Mouse (Mus musculus) myocyte (in vitro differentiated cells): ENCODE data around the gene 2210408I21Rik. TPM values are rescaled to one million over a fixed set of nuclear protein-coding genes. Genes with fewer than 3 reads are reported as not detected.

Experiments used
- H3K27me3 ChIP-seq: one replicate; pipeline ENCODE4 v1.6.1; 2011; ENCODE audit not compliant: control insufficient read depth, insufficient read depth, insufficient read length
- H3K36me3 ChIP-seq: one replicate; pipeline ENCODE4 v1.6.1; 2011; ENCODE audit not compliant: control insufficient read depth, insufficient read depth
- H3K4me2 ChIP-seq: one replicate; pipeline ENCODE4 v1.6.1; 2011; ENCODE audit warnings: low read depth, control low read depth
- H3K4me3 ChIP-seq: one replicate; pipeline ENCODE4 v1.5.1; 2011; ENCODE audit warnings: mild to moderate bottlenecking, control low read depth, moderate library complexity
- H3K79me2 ChIP-seq: one replicate; pipeline ENCODE4 v1.6.1; 2011; ENCODE audit not compliant: control insufficient read depth, insufficient read depth
- H3ac ChIP-seq: one replicate; pipeline ENCODE4 v1.6.1; 2011; ENCODE audit not compliant: control insufficient read depth, insufficient read length
- CEBPB ChIP-seq: IDR thresholded peaks from 2 replicates; pipeline ENCODE4 v1.6.1; 2011; ENCODE audit warnings: mild to moderate bottlenecking, moderate library complexity; ENCODE audit not compliant: poor library complexity, insufficient read depth, severe bottlenecking
- E2F4 ChIP-seq: IDR thresholded peaks from one replicate; pipeline ENCODE4 v1.6.1; 2011; ENCODE audit warnings: mild to moderate bottlenecking, control low read depth, moderate library complexity; ENCODE audit not compliant: insufficient read depth
- MAX ChIP-seq: IDR thresholded peaks from one replicate; pipeline ENCODE4 v1.6.1; 2011; ENCODE audit warnings: low read depth, mild to moderate bottlenecking, control low read depth
- MYOD1 ChIP-seq, 3 experiments: IDR thresholded peaks; one replicate each; pipeline ENCODE4 v1.6.1; 2011; ENCODE audit warnings: control low read depth in 2 of 3, low read depth in 2 of 3, mild to moderate bottlenecking in 2 of 3, moderate library complexity in 1 of 3; ENCODE audit not compliant: insufficient read length in 2 of 3, control insufficient read depth in 1 of 3
- MYOG ChIP-seq, 3 experiments: IDR thresholded peaks; one replicate each; pipeline ENCODE4 v1.6.1; 2011; ENCODE audit warnings: control low read depth in 2 of 3, low read depth in 2 of 3, mild to moderate bottlenecking in 2 of 3; ENCODE audit not compliant: insufficient read length in 2 of 3, control insufficient read depth in 1 of 3, insufficient read depth in 1 of 3
- POLR2A ChIP-seq: IDR thresholded peaks from one replicate; pipeline ENCODE4 v1.6.1; 2011; ENCODE audit warnings: low read depth, mild to moderate bottlenecking, control low read depth, moderate library complexity; ENCODE audit not compliant: insufficient read length
- POLR2AphosphoS2 ChIP-seq: IDR thresholded peaks from one replicate; pipeline ENCODE4 v1.6.1; 2011; ENCODE audit warnings: low read depth, control low read depth; ENCODE audit not compliant: insufficient read length
- REST ChIP-seq: IDR thresholded peaks from one replicate; pipeline ENCODE4 v1.6.1; 2011; ENCODE audit warnings: mild to moderate bottlenecking, control low read depth, moderate library complexity; ENCODE audit not compliant: insufficient read depth, insufficient read length
- SRF ChIP-seq: IDR thresholded peaks from one replicate; pipeline ENCODE4 v1.6.1; 2011; ENCODE audit warnings: low read depth; ENCODE audit not compliant: control insufficient read depth, insufficient read length
- TCF12 ChIP-seq: IDR thresholded peaks from one replicate; pipeline ENCODE4 v1.6.1; 2011; ENCODE audit warnings: mild to moderate bottlenecking, control low read depth; ENCODE audit not compliant: poor library complexity, insufficient read depth, severe bottlenecking
- TCF3 ChIP-seq: IDR thresholded peaks from one replicate; pipeline ENCODE4 v1.6.1; 2011; ENCODE audit warnings: low read depth, control low read depth; ENCODE audit not compliant: insufficient read length
- USF1 ChIP-seq: IDR thresholded peaks from one replicate; pipeline ENCODE4 v1.6.1; 2011; ENCODE audit warnings: low read depth, mild to moderate bottlenecking, control low read depth, moderate library complexity
- polyA plus RNA-seq: library from polyadenylated mRNA; unstranded; fragments of >200 nt; fragmentation: generic; extraction: Trizol; gene quantifications from one replicate; pipeline ENCODE4 v1.2.1, GENCODE M21; 2012; ENCODE audit warnings: missing spikeins

Gene 2210408I21Rik
- polyA plus RNA-seq, 1 experiment = 1.7 TPM

- Histone ChIP-seq H3K36me3 (no peaks in the 10 kb centered on the region), H3ac (no peak overlapping the region), H3K79me2 (no peaks in the 10 kb centered on the region), H3K27me3 (no peaks in the 10 kb centered on the region), H3K4me2 (no peak overlapping the region), H3K4me3 (no peak overlapping the region)
- TF ChIP-seq TCF3 (no peak), USF1 (no peak), MYOG (IDR thresholded peaks at IDR 0.05; ENCODE audit: control insufficient read depth in 1 of 3, insufficient read depth in 1 of 3, insufficient read length in 2 of 3, low read depth in 2 of 3) (no peak), REST (no peak), MYOD1 (IDR thresholded peaks at IDR 0.05; ENCODE audit: control insufficient read depth in 1 of 3, insufficient read length in 2 of 3, low read depth in 2 of 3) (no peak), E2F4 (no peak)
These were observed 85.7 kb downstream of the 2210408I21Rik start for GRCm38 (mm10) chr13:77221072-77221471.

DNA sequence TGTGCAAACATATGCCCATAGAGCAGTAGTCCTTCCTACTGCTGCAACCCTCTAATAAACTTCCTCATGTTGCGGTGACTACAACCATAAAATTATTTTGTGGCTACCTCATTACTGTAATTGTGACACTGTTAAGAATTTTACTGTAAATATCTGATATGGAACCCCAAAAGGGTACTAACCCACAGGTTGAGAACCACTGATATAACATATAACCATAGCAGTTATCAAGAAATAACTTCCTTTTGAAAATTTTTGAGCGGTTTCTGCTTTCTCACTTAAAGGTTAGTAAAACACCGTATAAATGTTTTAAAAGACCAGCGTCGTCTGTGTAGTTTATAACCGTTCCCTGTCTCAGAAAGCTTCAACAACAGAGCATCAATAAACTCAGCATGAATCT is 121.2 kb downstream of the 2210408I21Rik start:
- Histone ChIP-seq H3K36me3 (no peaks in the 10 kb centered on the region), H3K79me2 (no peaks in the 10 kb centered on the region), H3K27me3 (no peaks in the 10 kb centered on the region), H3K4me3 (no peak overlapping the region), H3K4me2 (no peak overlapping the region), H3ac (no peak overlapping the region)
- no peak for TF ChIP-seq SRF
- no peak for TF ChIP-seq TCF3
- no peak for TF ChIP-seq USF1
- TF ChIP-seq POLR2A = no peak
- no peak for TF ChIP-seq E2F4
- no peak for TF ChIP-seq MAX
- TF ChIP-seq MYOD1 (IDR thresholded peaks at IDR 0.05; ENCODE audit: control insufficient read depth in 1 of 3, insufficient read length in 2 of 3, low read depth in 2 of 3) = no peak
- no peak for TF ChIP-seq POLR2AphosphoS2
- no peak for TF ChIP-seq MYOG (IDR thresholded peaks at IDR 0.05; ENCODE audit: control insufficient read depth in 1 of 3, insufficient read depth in 1 of 3, insufficient read length in 2 of 3, low read depth in 2 of 3)
- no peak for TF ChIP-seq TCF12
- no peak for TF ChIP-seq REST
- no peak for TF ChIP-seq CEBPB

DNA sequence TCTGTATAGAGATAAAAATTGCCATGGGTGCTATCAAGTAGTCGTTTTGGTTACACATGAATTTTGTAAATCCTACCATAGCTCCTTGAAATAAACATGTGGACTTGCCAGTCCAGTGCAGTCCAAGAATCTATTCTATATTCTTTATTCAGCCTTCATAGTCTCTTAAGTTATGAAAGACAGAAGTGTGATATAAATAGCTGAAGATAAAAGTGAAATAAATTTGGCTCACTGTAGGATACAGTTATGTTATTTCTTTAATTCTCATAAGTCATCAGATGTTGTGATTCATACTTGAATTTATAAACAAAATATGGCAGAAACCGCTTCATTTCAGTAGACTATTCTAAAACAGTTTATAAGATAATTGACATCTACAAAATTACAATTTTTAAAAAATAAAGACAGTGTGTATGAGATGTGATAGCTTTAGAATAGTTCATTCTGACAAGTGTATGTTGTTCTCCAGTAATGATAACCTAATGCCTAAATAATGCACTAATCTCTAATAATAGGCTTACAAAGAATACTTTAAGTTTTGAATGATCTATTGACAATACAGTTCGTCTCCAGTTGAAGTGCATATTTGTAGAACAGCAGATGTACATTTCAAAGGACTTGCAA is 127.5 kb downstream of the 2210408I21Rik start:
- Histone ChIP-seq H3ac (no peak overlapping the region), H3K4me2 (no peak overlapping the region), H3K36me3 (no peaks in the 10 kb centered on the region), H3K79me2 (no peaks in the 10 kb centered on the region), H3K4me3 (no peak overlapping the region), H3K27me3 (no peaks in the 10 kb centered on the region)
- TF ChIP-seq CEBPB (no peak), USF1 (no peak), TCF12 (no peak), REST (no peak), SRF (no peak)

DNA sequence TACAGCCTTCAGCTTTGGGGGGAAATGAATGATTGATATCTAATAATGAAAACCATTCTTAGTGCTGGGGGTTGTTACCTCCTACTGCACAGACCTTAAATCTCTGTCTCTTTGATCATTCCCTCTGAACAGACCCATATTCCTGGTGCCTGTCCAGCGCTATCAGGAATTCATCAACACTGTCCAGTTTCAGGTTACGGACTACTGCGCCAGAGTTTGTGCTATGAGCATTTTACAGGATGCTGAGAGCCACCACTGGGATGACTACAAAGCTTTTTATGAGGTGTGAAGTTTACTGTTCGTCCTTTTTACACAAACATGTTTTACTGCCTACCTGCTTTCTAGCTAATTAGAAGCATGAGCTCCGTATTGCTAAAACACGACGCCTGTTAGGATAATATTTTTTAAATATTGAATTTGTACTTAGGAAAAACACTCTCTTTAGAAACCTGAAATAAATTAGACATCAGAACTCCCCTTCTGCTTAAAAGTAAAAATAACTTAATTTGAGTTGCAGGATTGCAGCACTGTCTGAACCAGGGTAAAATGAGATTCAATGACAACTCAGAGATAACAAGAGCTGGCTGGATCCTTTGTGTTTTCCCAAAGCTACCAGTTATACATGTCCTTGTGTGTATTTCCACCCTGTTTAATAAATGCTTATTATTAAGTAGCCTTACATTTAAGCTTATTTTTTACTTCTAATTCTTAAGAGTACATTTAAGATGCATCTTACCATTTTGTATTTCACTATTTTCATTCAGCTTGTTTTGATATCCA is 128.2 kb downstream of the 2210408I21Rik start:
- H3ac ChIP-seq = no peak overlapping the region
- TF ChIP-seq MYOG (IDR thresholded peaks at IDR 0.05; ENCODE audit: control insufficient read depth in 1 of 3, insufficient read depth in 1 of 3, insufficient read length in 2 of 3, low read depth in 2 of 3) (no peak), CEBPB (no peak), REST (no peak), SRF (no peak)
- no peaks in the 10 kb centered on the region for H3K36me3 ChIP-seq
- no peaks in the 10 kb centered on the region for H3K27me3 ChIP-seq
- no peak overlapping the region for H3K4me3 ChIP-seq
- H3K4me2 ChIP-seq = no peak overlapping the region
- no peaks in the 10 kb centered on the region for H3K79me2 ChIP-seq

- H3K4me3 ChIP-seq = no peak overlapping the region
- H3ac ChIP-seq = no peak overlapping the region
- TF ChIP-seq E2F4 (no peak), MYOG (IDR thresholded peaks at IDR 0.05; ENCODE audit: control insufficient read depth in 1 of 3, insufficient read depth in 1 of 3, insufficient read length in 2 of 3, low read depth in 2 of 3) (no peak), REST (no peak), SRF (no peak), TCF3 (no peak)
- no peaks in the 10 kb centered on the region for H3K36me3 ChIP-seq
- H3K4me2 ChIP-seq = no peak overlapping the region
- no peaks in the 10 kb centered on the region for H3K27me3 ChIP-seq
- H3K79me2 ChIP-seq = no peaks in the 10 kb centered on the region
These were observed 129.1 kb downstream of the 2210408I21Rik start for GRCm38 (mm10) chr13:77264481-77264880.
